10 mouse cellular contexts compared by ENCODE assay signal in the genomic region with DNA sequence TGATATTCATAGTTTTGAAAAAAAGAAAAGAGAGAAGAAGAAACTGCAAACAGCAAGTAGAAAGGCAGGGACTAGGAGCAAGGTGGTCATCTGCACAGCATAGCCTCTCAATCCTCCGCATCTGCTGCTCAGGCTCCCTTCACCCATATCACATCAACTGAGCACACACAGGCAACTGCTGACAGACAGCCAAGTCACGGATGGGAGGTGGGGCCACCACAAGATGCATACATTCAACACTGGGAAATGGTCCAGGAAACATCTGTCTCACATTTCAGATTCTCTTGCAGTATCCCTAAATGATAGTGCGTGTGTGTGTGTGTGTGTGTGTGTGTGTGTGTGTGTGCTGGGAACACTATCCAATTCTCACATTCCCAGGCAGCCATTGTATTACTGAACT.
DNase-seq lines count a peak whose midpoint lies in the region; ATAC-seq and TF ChIP-seq lines count a peak whose summit lies in the region.
"Had no signal": no experiment of that assay in that cellular context is flagged by ENCODE, and none has a peak within 500 bp of the region (broad histone marks: within the 10 kb centered on the region; RNA-seq: fewer than 3 reads in every experiment).

No protein-coding gene starts in this region.

- 13% methylated on average over 3 of the region's 3 CpGs for WGBS in intestine, embryonic 14.5 days
- 37% methylated on average over 3 of the region's 3 CpGs for WGBS in intestine, postnatal 0 days
- WGBS in forebrain, embryonic 15.5 days: 22% methylated on average over 3 of the region's 3 CpGs
- WGBS in midbrain, embryonic 11.5 days: 67% methylated on average over 3 of the region's 3 CpGs

- H3K4me1 ChIP-seq in intestine, embryonic 14.5 days (replicated peaks; ENCODE audit: control insufficient read depth, insufficient read depth, low read length): peaks cover 63% of the 10 kb centered on the region
- peaks cover 10% of the 10 kb centered on the region for H3K4me1 ChIP-seq in intestine, postnatal 0 days (replicated peaks; ENCODE audit: control insufficient read depth, insufficient read depth, low read length)
- peaks cover 57% of the 10 kb centered on the region for H3K4me1 ChIP-seq in forebrain, embryonic 15.5 days
- H3K4me1 ChIP-seq in midbrain, embryonic 11.5 days (ENCODE audit: control insufficient read depth, insufficient read depth, low read length): peaks cover 48% of the 10 kb centered on the region

- peak; percentile 42; the same call in 1 of the 2 replicates for ATAC-seq in intestine, embryonic 14.5 days (replicated peaks; ENCODE audit: low FRiP score, low TSS enrichment, low read depth)
- ATAC-seq in intestine, postnatal 0 days: no peak
- peak; percentile 47 for ATAC-seq in forebrain, embryonic 15.5 days (replicated peaks)
- no peak for ATAC-seq in midbrain, embryonic 11.5 days (ENCODE audit: low FRiP score)

- no peak overlapping the region for H3K9ac ChIP-seq in intestine, embryonic 14.5 days (ENCODE audit: low read length)
- H3K9ac ChIP-seq in intestine, postnatal 0 days (ENCODE audit: low read depth, low read length): no peak overlapping the region
- H3K9ac ChIP-seq in forebrain, embryonic 15.5 days (replicated peaks): no peak overlapping the region
- H3K9ac ChIP-seq in midbrain, embryonic 11.5 days (ENCODE audit: low read length): no peak overlapping the region

- no peaks in the 10 kb centered on the region for H3K27me3 ChIP-seq in intestine, embryonic 14.5 days (replicated peaks; ENCODE audit: control insufficient read depth, insufficient read depth, low read length)
- no peaks in the 10 kb centered on the region for H3K27me3 ChIP-seq in intestine, postnatal 0 days (replicated peaks; ENCODE audit: control insufficient read depth, insufficient read depth, low read length)
- no peaks in the 10 kb centered on the region for H3K27me3 ChIP-seq in forebrain, embryonic 15.5 days
- H3K27me3 ChIP-seq in midbrain, embryonic 11.5 days (ENCODE audit: control insufficient read depth, insufficient read depth, low read length): no peaks in the 10 kb centered on the region

- peak overlapping the region; percentile 28; the same call in 1 of the 2 replicates for H3K4me2 ChIP-seq in intestine, embryonic 14.5 days (ENCODE audit: low read length)
- no peak overlapping the region for H3K4me2 ChIP-seq in intestine, postnatal 0 days (replicated peaks; ENCODE audit: low read depth)
- no peak overlapping the region for H3K4me2 ChIP-seq in forebrain, embryonic 15.5 days (replicated peaks)
- no peak overlapping the region for H3K4me2 ChIP-seq in midbrain, embryonic 11.5 days

- H3K9me3 ChIP-seq in intestine, embryonic 14.5 days (ENCODE audit: control insufficient read depth, low read length): no peaks in the 10 kb centered on the region
- H3K9me3 ChIP-seq in intestine, postnatal 0 days (ENCODE audit: control insufficient read depth): no peaks in the 10 kb centered on the region
- no peaks in the 10 kb centered on the region for H3K9me3 ChIP-seq in forebrain, embryonic 15.5 days
- no peaks in the 10 kb centered on the region for H3K9me3 ChIP-seq in midbrain, embryonic 11.5 days (ENCODE audit: control insufficient read depth, low read length)

- DNase-seq in intestine, embryonic 14.5 days (ENCODE audit: low spot score): no peak
- peak; percentile 43 for DNase-seq in adipocyte (ENCODE audit: low spot score)
- no peak for DNase-seq in midbrain, embryonic 11.5 days (ENCODE audit: low spot score, missing footprints)
- DNase-seq in cerebellum, postnatal 4 days (ENCODE audit: low spot score in 2 of 2): no peak
- DNase-seq in gastrocnemius, postnatal 4 days (ENCODE audit: low spot score in 2 of 2): no peak
- DNase-seq in kidney, postnatal 14 days: no peak
- DNase-seq: lung, postnatal 10 days; right cerebral cortex, postnatal 4 days had no signal

- peaks cover 12% of the 10 kb centered on the region for H3K36me3 ChIP-seq in intestine, embryonic 14.5 days (ENCODE audit: control insufficient read depth, insufficient read depth, low read length)
- H3K36me3 ChIP-seq in intestine, postnatal 0 days (ENCODE audit: control insufficient read depth, insufficient read depth): peaks cover 9% of the 10 kb centered on the region
- H3K36me3 ChIP-seq in forebrain, embryonic 15.5 days: peaks cover 7% of the 10 kb centered on the region
- H3K36me3 ChIP-seq in midbrain, embryonic 11.5 days (ENCODE audit: control insufficient read depth, insufficient read depth, low read length): peaks cover 3% of the 10 kb centered on the region; the same call in 1 of the 2 replicates

- H3K4me3 ChIP-seq in intestine, embryonic 14.5 days (ENCODE audit: low read depth, low read length): no peak overlapping the region
- H3K4me3 ChIP-seq in intestine, postnatal 0 days (ENCODE audit: low read depth, low read length): no peak overlapping the region
- no peak overlapping the region for H3K4me3 ChIP-seq in forebrain, embryonic 15.5 days
- H3K4me3 ChIP-seq in midbrain, embryonic 11.5 days (ENCODE audit: low read depth, low read length): no peak overlapping the region

- no peak for TF ChIP-seq CTCF in intestine, postnatal 0 days (IDR thresholded peaks at IDR 0.05; ENCODE audit: low read depth)

- H3K27ac ChIP-seq in intestine, embryonic 14.5 days (ENCODE audit: low read depth): peak overlapping the region; percentile 81
- H3K27ac ChIP-seq in intestine, postnatal 0 days (ENCODE audit: low read depth, low read length): no peak overlapping the region
- H3K27ac ChIP-seq in forebrain, embryonic 15.5 days (replicated peaks): peak overlapping the region; percentile 29
- peak overlapping the region; percentile 62 for H3K27ac ChIP-seq in midbrain, embryonic 11.5 days (ENCODE audit: low read depth, low read length)

Comparison
In these comparisons a context has a peak if more than half of its experiments do, and no peak if none do; other contexts are left out.
1. ATAC-seq: peak in intestine, embryonic 14.5 days (single experiment) and forebrain, embryonic 15.5 days (single experiment); none in intestine, postnatal 0 days (single experiment) and midbrain, embryonic 11.5 days (single experiment).